21 mouse cellular contexts compared by ENCODE assay signal in genomic region chr19:5276531-5276930, GRCm38 (mm10). TPM values are rescaled to one million over a fixed set of nuclear protein-coding genes. Genes with fewer than 3 reads are reported as not detected.
DNase-seq lines count a peak whose midpoint lies in the region; TF ChIP-seq lines count a peak whose summit lies in the region.
"Had no signal": no experiment of that assay in that cellular context is flagged by ENCODE, and none has a peak within 500 bp of the region (broad histone marks: within the 10 kb centered on the region; RNA-seq: fewer than 3 reads in every experiment).

No protein-coding gene starts in this region.

- no peak for DNase-seq in layer of hippocampus, adult 2 months (ENCODE audit: low spot score in 2 of 2)
- DNase-seq in layer of hippocampus, adult 9-11 months: no peak
- peak; percentile 25 for DNase-seq in retina, embryonic 14.5 days (ENCODE audit: low spot score)
- DNase-seq in retina, postnatal 1 day: no peak
- DNase-seq in R1 (ENCODE audit: low read depth, low spot score): peak; percentile 37
- no peak for DNase-seq in kidney, postnatal 25 days
- DNase-seq in cerebellum, postnatal 14 days: no peak
- DNase-seq: adrenal gland, postnatal 25 days; cerebellum, adult 11 months; gastrocnemius, postnatal 36 days; heart, postnatal 14 days; kidney, adult 11 months; kidney, postnatal 10 days; lung, postnatal 4 days; thymus, postnatal 36 days had no signal

- no peak overlapping the region for H3K27ac ChIP-seq in layer of hippocampus, adult 2 months
- H3K27ac ChIP-seq: embryonic facial prominence, embryonic 13.5 days; forebrain, embryonic 15.5 days; hindbrain, embryonic 13.5 days; limb, embryonic 13.5 days had no signal

- H3K4me3 ChIP-seq in layer of hippocampus, adult 2 months: no peak overlapping the region
- H3K4me3 ChIP-seq: embryonic facial prominence, embryonic 13.5 days; forebrain, embryonic 15.5 days; hindbrain, embryonic 13.5 days; limb, embryonic 13.5 days had no signal

- TF ChIP-seq CTCF in layer of hippocampus, adult 2 months (conservative IDR thresholded peaks at IDR 0.05): peak; percentile 48

RNA-seq across cellular contexts. Expression of gene Pacs1, which starts 3.6 kb away (rescaled TPM):
- total RNA-seq in layer of hippocampus, adult 2 months (2021): 10 to 100 TPM; 56.4 to 57.4 TPM

RNA-seq across cellular contexts. Expression of gene Sf3b2, which starts 18.7 kb away (rescaled TPM):
- 100 to 1,000 TPM; 214 to 219 TPM for total RNA-seq in layer of hippocampus, adult 2 months (2021)

RNA-seq across cellular contexts. Expression of gene Gal3st3, which starts 21.6 kb away (rescaled TPM):
- total RNA-seq in layer of hippocampus, adult 2 months (2021): 100 to 1,000 TPM; 106 to 109 TPM
- total RNA-seq: adrenal gland, postnatal 25 days had no signal

RNA-seq across cellular contexts. Expression of gene Catsper1, which starts 59.0 kb away (rescaled TPM):
- total RNA-seq in layer of hippocampus, adult 2 months (2021): not detected
- total RNA-seq: adrenal gland, postnatal 25 days; gastrocnemius, postnatal 36 days; heart, postnatal 14 days; layer of hippocampus, postnatal 10 days; left cerebral cortex, postnatal 10 days had no signal

Comparison
In these comparisons a context has a peak if more than half of its experiments do, and no peak if none do; other contexts are left out.
1. DNase-seq: peak in retina, embryonic 14.5 days (single experiment) and R1 (single experiment); none in layer of hippocampus, adult 2 months (0 of 2), layer of hippocampus, adult 9-11 months (single experiment), retina, postnatal 1 day (single experiment), kidney, postnatal 25 days (0 of 2) and cerebellum, postnatal 14 days (0 of 2).